Mouse (Mus musculus): Measurements from ENCODE around the gene Crtac1. TPM values are rescaled to one million over a fixed set of nuclear protein-coding genes. Genes with fewer than 3 reads are reported as not detected.

Gene Crtac1
- total and polyA plus RNA-seq, 3 experiments, result not detected

DNA sequence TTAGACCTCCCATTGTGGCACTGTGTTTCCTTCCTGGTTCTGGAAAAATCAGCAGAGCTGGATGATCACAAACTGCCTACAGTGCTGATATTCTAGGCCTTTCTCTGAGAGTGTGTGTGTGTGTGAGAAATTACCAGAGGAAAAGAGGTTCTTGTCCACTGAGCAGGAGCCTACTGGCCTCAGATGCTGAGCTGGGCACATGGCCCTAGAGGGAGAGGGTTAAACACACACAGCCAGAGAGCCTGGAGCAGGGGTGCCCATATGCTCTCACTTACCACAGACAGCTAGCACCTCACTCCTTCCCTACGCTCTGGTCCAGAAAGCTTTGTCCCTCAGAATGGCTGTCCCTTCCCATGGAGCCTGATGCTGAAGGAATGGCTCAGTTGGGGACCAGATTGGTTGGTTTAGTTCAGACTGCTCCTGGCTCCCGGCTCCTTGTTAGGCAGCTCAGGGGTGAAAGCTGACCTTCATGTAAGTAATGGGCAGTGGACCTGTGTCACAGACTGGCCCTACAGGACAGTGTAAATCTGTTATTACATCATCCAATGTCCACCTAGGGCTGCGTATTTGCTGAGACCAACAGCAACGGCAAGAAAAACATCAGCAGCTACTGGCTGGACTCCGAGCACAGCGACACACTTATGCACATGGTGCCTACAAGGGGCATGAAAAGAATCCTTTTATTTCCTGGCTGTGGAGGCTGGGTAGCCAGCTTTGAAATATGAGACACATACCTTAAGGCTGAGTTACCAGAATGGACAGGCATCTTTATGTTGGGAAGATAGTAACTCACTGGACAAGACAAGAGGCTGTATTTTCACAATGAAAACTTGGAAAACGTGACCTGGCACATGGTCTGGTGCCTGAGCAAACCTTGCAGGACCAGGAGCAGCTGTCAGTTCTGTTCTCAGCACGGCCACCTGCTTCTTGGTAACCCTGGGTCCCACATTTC, 10.9 kb upstream of the Crtac1 start:
- in situ Hi-C loops (cut with MboI; ENCODE audit: low pct_ligation_motif_present, low pct_unique_long_range_greater_than_20kb, low sequenced_read_pairs), result no loop called here

DNA sequence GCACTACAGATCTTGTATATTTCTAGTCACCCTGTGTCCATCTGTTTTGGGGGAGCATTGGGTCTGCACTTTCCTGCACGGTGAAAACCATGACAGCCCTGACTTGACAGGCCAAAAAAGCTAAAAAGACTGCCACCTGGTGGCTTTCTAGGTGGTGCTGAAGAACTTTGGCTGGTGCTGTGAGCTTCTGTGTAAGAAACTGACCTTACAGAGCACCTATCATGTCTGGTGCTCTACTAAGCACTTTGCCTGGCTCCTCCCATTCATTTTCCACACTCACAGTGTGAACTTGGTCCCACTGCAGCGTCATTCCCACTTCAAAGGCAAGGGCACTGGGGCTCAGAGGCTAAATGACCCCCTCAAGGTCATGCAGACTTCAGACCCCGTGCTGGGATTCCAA, 8.5 kb upstream of the Crtac1 start:
- dilution Hi-C loops (cut with MboI; ENCODE audit: extremely low pct_ligation_motif_present, extremely low pct_unique_long_range_greater_than_20kb, low sequenced_read_pairs) (no loop called here), in situ Hi-C loops (cut with MboI; ENCODE audit: low pct_ligation_motif_present, low pct_unique_long_range_greater_than_20kb, low sequenced_read_pairs) (no loop called here)
- Histone ChIP-seq H3K4me3 (replicated peaks in 1 of 3; ENCODE audit: low read depth in 2 of 3, low read length in 2 of 3, poor library complexity in 1 of 3) (no peak overlapping the region), H3K9me3 (replicated peaks; ENCODE audit: low read length) (peaks cover 3% of the 10 kb centered on the region), H3K27ac (ENCODE audit: insufficient read depth, low read depth) (no peak overlapping the region), H3K27me3 (replicated peaks) (peaks cover 84% of the 10 kb centered on the region), H3K4me1 (ENCODE audit: control insufficient read depth in 1 of 2, insufficient read depth in 2 of 2) (no peaks in the 10 kb centered on the region), H3K9ac (ENCODE audit: insufficient read depth, low read depth) (no peak overlapping the region), H3K79me2 (replicated peaks; ENCODE audit: control insufficient read depth, extremely low read depth, insufficient read depth, poor library complexity, severe bottlenecking) (no peaks in the 10 kb centered on the region), H3K36me3 (replicated peaks in 1 of 2; ENCODE audit: control insufficient read depth in 1 of 2, insufficient read depth in 1 of 2, low read length in 1 of 2) (no peaks in the 10 kb centered on the region), H3K4me2 (ENCODE audit: insufficient read depth, low read depth, poor library complexity, severe bottlenecking) (no peak overlapping the region)
- TF ChIP-seq ZNF384 (IDR thresholded peaks at IDR 0.05; ENCODE audit: low read depth, low read length) (no peak), TBP (conservative IDR thresholded peaks at IDR 0.05; ENCODE audit: low read depth, low read length) (no peak), GABPA (IDR thresholded peaks at IDR 0.05; ENCODE audit: insufficient replicate concordance, low read depth, low read length) (no peak), RAD21 (IDR thresholded peaks at IDR 0.05; ENCODE audit: low read depth, low read length) (peak; percentile 20), MAZ (IDR thresholded peaks at IDR 0.05; ENCODE audit: low read depth, low read length) (no peak), UBTF (IDR thresholded peaks at IDR 0.05; ENCODE audit: low read depth, low read length) (no peak), EP300 (IDR thresholded peaks at IDR 0.05; ENCODE audit: low read length) (no peak), SMC3 (IDR thresholded peaks at IDR 0.05; ENCODE audit: low read depth, low read length) (peak; percentile 46), POLR2A (IDR thresholded peaks at IDR 0.05; ENCODE audit: low read depth, low read length) (no peak), ZMIZ1 (IDR thresholded peaks at IDR 0.05; ENCODE audit: low read depth, low read length) (no peak), CTCF (conservative IDR thresholded peaks at IDR 0.05 in 1 of 2, IDR thresholded peaks at IDR 0.05 in 1 of 2; ENCODE audit: low read depth in 2 of 2, low read length in 2 of 2) (peak in 1 of 2 experiments; percentile 59; a peak in 2 of 4 replicates), PAX5 (IDR thresholded peaks at IDR 0.05; ENCODE audit: low read length) (no peak), MXI1 (IDR thresholded peaks at IDR 0.05; ENCODE audit: low read depth, low read length) (no peak)
- DNase-seq (ENCODE audit: extremely low read depth), result no peak

More for the DNA sequence above, 10.9 kb upstream of the Crtac1 start:
- H3K9ac ChIP-seq (ENCODE audit: insufficient read depth, low read depth), result no peak overlapping the region
- no peaks in the 10 kb centered on the region for H3K36me3 ChIP-seq (replicated peaks in 1 of 2; ENCODE audit: control insufficient read depth in 1 of 2, insufficient read depth in 1 of 2, low read length in 1 of 2)
- dilution Hi-C loops (cut with MboI; ENCODE audit: extremely low pct_ligation_motif_present, extremely low pct_unique_long_range_greater_than_20kb, low sequenced_read_pairs), result no loop called here
- no peaks in the 10 kb centered on the region for H3K4me1 ChIP-seq (ENCODE audit: control insufficient read depth in 1 of 2, insufficient read depth in 2 of 2)
- no peak overlapping the region for H3K4me3 ChIP-seq (replicated peaks in 1 of 3; ENCODE audit: low read depth in 2 of 3, low read length in 2 of 3, poor library complexity in 1 of 3)
- peaks cover 88% of the 10 kb centered on the region for H3K27me3 ChIP-seq (replicated peaks)
- DNase-seq (ENCODE audit: extremely low read depth), result no peak
- TF ChIP-seq NELFE (IDR thresholded peaks at IDR 0.05; ENCODE audit: low read depth, low read length) (no peak), MAFK (IDR thresholded peaks at IDR 0.05; ENCODE audit: insufficient replicate concordance, low read length) (no peak), ZMIZ1 (IDR thresholded peaks at IDR 0.05; ENCODE audit: low read depth, low read length) (no peak), MXI1 (IDR thresholded peaks at IDR 0.05; ENCODE audit: low read depth, low read length) (no peak), MYC (IDR thresholded peaks at IDR 0.05; ENCODE audit: low read depth, low read length) (no peak), EP300 (IDR thresholded peaks at IDR 0.05; ENCODE audit: low read length) (no peak), GABPA (IDR thresholded peaks at IDR 0.05; ENCODE audit: insufficient replicate concordance, low read depth, low read length) (no peak)
- H3K4me2 ChIP-seq (ENCODE audit: insufficient read depth, low read depth, poor library complexity, severe bottlenecking), result no peak overlapping the region
- H3K9me3 ChIP-seq (replicated peaks; ENCODE audit: low read length), result peaks cover 3% of the 10 kb centered on the region
- no peak overlapping the region for H3K27ac ChIP-seq (ENCODE audit: insufficient read depth, low read depth)
- H3K79me2 ChIP-seq (replicated peaks; ENCODE audit: control insufficient read depth, extremely low read depth, insufficient read depth, poor library complexity, severe bottlenecking), result no peaks in the 10 kb centered on the region

All from CH12.LX (cell line).